Mouse (Mus musculus): ENCODE results near the gene Tspoap1. TPM values are rescaled to one million over a fixed set of nuclear protein-coding genes. Genes with fewer than 3 reads are reported as not detected.

The Tspoap1 gene
- total RNA-seq, 1 experiment from 2014 or later, result 6.8 TPM

DNA sequence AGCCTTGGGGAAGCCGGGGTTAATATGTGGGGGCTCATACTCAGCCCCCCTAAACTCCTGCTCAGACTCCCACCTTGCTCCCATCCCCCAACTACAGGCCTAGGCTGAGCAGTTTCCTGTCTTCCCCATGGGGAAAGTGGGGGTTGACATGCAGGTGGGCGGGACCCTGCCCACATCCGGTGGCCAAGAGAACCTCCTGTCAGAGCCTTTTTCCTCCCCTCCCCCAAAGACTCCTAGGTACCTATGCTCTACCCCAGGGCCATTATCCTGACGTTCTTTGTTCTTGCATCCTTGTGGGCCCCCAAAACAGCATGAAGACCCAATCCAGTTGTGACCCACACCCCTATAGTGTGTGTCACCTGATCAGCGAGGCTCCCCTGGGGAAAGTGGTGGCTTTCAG lies 5.7 kb upstream of the Tspoap1 start:
- ATAC-seq (replicated peaks in 1 of 2; ENCODE audit: insufficient read depth in 1 of 2, low FRiP score in 2 of 2, low TSS enrichment in 1 of 2, low read depth in 1 of 2, poor library complexity in 2 of 2, severe bottlenecking in 2 of 2), result no peak

DNA sequence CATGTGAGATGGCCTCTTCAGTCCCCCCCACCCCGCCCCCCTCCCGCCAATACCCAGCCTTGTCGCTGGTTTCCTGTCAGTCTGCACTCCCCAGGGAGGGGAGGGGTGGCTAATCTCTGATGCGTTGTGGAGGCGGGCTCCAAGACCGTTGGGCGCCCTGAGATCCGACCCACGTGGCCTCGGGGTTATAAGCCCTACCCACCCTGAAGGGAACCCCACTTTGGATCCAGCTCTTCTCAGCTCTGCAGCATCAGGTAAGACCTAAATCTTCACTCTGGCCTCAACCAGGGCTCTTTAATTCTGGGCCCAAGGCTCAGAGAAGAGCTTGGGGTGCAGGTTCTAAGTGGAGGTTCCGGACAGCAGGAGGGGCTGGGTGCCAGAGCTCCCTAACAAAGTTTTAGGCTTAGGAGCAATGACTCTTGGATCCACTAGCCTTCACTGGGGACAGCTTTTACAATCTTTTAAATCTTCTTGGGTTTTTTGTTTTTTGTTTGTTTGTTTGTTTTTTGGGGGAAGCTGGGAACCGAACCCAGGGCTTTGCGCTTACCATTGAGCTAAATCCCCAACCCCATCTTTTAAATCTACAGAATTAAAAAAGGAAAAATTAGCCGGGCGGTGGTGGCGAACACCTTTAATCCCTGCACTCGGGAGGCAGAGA lies 4.9 kb upstream of the Tspoap1 start:
- peak; percentile 51 to 57 for ATAC-seq (replicated peaks in 1 of 2; ENCODE audit: insufficient read depth in 1 of 2, low FRiP score in 2 of 2, low TSS enrichment in 1 of 2, low read depth in 1 of 2, poor library complexity in 2 of 2, severe bottlenecking in 2 of 2)

DNA sequence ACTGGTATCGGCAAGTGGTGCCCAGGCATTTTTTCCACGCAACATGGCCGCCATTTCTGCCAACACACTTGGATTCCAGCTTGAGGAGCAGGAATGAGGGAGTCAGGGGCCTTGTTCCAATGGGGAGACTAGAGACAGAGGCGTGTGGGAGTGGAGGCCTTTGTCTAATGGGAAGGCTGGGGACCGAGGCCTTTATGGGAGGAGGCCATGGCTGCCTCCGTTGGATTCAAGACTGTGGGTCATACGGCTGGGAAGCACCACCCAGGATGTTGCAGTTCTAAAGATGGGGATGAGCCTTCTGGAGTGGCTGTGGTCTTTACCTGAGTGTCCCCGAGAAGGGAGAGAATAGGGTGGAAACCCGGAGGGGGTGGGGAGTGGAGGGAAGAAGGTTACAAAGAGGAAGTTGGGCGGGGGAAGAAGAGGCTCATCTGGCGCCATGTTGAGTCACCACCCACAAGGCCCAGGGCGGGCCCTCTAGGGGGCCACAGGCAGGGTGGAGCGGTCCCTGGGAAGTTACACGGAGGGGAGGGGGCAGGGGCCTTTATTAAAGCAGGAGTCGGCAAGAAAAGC lies 4.0 kb upstream of the Tspoap1 start:
- peak; percentile 7 to 10; a peak in 1 of 4 replicates for ATAC-seq (replicated peaks in 1 of 2; ENCODE audit: insufficient read depth in 1 of 2, low FRiP score in 2 of 2, low TSS enrichment in 1 of 2, low read depth in 1 of 2, poor library complexity in 2 of 2, severe bottlenecking in 2 of 2)

DNA sequence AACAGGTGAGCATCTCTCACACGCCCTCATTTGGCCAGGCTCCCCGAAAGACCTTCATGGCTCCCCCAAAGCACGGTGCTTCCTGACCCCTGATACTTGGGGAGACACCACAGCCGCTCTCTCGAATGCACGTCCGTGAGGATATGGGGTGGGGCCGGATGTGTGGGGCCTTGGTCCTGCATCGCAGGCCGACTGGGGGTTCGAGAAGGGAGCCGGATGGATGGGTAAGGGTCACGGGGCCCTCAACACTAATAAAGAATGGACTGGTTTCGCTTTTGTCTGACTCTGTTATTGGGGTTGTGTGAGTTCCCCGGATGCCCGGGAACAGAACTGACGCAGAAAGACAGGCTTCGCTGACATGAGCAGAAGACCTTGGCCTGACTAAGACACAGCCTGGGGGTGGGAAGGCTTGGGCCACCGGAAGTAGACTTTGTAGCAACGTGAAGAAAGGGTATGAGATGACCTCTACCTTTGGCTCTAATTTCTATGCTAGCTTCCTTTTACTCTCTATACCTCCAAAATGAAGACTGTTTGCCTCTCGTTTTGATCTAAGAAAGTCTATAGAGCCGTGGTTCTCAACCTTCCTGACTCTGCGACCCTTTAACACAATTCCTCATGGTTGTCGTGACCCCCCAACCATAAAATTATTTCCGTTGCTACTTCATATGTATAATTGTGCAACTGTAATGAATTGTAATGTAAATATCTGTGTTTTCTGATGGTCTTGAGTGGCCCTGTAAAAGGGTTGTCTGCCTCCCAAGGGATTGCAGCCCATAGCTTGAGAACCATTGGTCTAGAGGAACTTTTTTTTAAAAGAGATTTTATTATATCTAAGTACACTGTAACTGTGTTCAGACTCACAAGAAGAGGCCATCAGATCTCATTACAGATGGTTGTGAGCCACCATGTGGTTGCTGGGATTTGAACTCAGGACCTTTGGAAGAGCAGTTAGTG lies 3.1 kb upstream of the Tspoap1 start:
- ATAC-seq (replicated peaks in 1 of 2; ENCODE audit: insufficient read depth in 1 of 2, low FRiP score in 2 of 2, low TSS enrichment in 1 of 2, low read depth in 1 of 2, poor library complexity in 2 of 2, severe bottlenecking in 2 of 2), result no peak

DNA sequence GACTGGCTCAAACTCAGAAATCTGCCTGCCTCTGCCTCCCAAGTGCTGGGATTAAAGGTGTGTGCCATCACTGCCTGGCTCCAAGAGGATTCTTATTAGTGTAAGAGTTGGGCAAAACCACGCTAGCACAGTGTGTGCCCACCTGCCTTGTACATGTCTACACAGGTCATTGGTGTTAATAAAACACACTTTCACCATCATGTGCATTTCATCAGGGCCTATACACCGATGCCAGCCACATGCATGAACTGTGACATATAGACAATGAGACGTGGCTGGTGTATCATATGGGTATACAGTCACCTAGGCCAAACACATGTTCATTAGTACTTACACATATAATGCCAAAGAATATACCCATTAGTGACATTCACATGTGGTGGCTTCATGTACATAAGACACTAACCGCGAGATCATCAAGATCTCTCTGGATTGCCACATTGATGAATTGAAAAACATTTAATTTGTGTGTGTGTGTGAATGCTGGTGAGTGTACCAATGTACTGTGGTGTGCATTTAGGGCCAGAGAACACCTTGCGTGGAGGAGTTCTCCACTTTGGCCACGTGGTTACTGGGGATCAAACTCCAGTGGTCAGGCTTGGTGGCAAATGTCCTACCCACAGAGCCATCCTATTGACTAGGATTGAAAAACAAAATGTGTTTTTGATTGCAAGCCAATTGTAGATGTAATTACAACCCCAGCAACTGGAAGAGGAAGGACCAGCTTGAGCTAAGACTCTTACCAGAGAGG lies 2.0 kb upstream of the Tspoap1 start:
- ATAC-seq (replicated peaks in 1 of 2; ENCODE audit: insufficient read depth in 1 of 2, low FRiP score in 2 of 2, low TSS enrichment in 1 of 2, low read depth in 1 of 2, poor library complexity in 2 of 2, severe bottlenecking in 2 of 2), result no peak

DNA sequence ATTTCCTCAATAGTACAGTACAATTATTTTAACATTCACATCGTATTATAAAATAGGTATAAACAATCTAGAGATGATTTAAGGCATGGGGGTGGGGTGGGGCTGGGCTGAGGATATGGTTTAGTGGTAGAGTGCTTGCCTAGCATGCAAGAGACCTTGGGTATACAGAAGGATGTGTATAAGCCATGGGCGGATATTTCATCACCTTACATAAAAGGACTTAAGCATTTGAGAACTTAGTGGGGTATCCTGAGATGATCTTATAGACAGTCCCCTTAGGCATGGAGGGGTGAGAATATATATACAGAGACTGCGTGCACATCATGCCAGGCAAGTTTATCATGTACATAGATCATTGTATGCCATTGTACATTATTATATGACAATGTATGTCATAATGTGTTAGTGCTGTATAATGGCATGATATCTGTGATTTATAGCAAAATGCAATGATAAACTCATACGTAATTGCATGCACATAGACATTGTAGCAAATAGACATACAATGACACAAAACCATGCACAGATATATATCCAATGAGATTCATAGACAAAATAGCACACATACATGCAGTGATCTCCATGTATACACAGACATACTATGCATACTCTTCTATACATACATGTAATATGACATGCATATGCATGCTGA lies 1.3 kb upstream of the Tspoap1 start:
- ATAC-seq (replicated peaks in 1 of 2; ENCODE audit: insufficient read depth in 1 of 2, low FRiP score in 2 of 2, low TSS enrichment in 1 of 2, low read depth in 1 of 2, poor library complexity in 2 of 2, severe bottlenecking in 2 of 2), result no peak; a peak in 1 of 4 replicates

DNA sequence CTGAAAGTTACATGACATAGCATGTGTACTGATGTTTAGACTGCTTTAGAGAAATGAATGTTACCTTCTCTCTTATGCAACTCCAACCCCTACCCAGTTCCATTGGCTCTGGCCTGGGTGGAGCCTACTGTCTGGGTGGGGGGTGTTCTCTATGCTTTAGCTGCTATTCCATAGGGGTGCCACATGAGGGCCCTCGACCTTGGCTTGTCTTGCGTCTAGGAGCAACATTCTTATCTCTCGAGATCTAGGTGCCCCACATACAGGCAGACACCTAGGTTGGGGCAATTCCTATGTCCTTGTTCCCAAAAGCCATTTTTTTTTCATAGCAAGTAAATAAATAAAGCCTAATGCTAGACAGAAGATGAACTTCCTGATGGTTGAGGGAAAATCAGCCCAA lies 734 bp upstream of the Tspoap1 start:
- ATAC-seq (replicated peaks in 1 of 2; ENCODE audit: insufficient read depth in 1 of 2, low FRiP score in 2 of 2, low TSS enrichment in 1 of 2, low read depth in 1 of 2, poor library complexity in 2 of 2, severe bottlenecking in 2 of 2), result peak; percentile 10 to 31; a peak in 3 of 4 replicates

DNA sequence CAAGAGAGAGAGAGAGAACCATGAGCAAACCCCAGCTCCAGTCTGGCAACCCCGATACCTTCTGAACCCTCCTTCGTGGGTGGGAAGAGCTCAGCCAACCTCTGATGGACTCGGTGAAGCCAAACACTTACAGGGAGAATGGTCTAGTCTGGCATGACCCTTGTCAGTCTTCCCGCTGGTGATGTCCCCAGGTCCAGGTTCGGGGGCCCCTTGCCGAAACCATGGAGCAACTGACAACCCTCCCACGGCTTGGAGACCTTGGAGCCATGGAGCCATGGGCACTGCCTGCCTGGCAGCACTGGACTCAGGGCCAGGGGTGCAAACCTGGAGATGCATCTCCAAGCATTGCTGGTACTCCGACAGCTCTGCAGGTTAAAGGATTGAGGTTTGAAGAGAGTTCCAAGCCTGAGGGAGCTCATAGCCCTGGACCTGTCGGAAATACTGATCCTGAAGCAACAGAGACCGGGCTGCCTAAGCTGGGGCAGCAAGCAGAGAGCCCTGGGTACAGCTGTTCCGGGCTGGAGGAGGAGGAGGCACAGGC lies 910 bp downstream of the Tspoap1 start:
- no peak for ATAC-seq (replicated peaks in 1 of 2; ENCODE audit: insufficient read depth in 1 of 2, low FRiP score in 2 of 2, low TSS enrichment in 1 of 2, low read depth in 1 of 2, poor library complexity in 2 of 2, severe bottlenecking in 2 of 2)

DNA sequence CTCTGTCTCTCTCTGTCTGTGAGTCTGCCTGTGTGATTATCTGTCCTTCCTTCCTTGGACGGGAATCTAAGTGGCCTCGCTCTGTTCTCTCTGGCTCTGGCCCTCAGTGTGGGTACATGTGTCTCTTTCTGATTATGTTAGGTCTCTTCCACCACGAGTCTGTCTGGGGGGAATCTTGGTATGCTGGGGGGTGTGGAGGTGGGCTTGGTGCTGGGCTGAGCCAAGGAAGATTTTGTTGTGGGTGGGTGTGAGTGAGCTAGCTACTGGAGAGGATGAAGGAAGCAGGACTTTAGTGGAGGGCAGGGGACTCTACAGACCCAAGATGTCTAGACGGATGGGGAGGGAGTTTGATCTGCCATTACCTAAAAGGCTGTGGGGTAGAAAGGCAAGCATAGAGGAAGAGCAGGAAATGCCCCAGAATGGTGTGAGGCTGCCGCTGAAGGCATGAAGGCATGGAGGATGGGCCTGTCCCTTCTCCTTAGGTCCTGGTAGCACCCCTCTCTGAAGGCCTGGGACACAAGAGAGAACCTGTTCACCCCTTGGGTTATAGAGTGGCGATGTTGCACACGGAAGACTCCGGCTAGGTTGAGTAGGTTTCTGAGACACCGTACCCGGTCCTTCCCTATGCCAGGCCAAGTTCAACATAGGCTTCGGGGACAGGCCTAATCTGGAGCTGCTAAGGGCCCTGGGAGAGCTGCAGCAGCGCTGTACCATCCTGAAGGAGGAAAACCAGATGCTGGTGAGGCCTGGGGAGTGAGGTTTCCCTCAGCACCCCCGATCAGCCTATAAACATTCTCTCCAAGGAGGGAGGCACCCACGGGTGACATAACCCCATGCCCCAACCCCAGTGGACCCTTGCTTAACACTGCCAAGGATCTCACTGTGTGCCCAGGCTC lies 1.7 kb downstream of the Tspoap1 start:
- no peak for ATAC-seq (replicated peaks in 1 of 2; ENCODE audit: insufficient read depth in 1 of 2, low FRiP score in 2 of 2, low TSS enrichment in 1 of 2, low read depth in 1 of 2, poor library complexity in 2 of 2, severe bottlenecking in 2 of 2)

DNA sequence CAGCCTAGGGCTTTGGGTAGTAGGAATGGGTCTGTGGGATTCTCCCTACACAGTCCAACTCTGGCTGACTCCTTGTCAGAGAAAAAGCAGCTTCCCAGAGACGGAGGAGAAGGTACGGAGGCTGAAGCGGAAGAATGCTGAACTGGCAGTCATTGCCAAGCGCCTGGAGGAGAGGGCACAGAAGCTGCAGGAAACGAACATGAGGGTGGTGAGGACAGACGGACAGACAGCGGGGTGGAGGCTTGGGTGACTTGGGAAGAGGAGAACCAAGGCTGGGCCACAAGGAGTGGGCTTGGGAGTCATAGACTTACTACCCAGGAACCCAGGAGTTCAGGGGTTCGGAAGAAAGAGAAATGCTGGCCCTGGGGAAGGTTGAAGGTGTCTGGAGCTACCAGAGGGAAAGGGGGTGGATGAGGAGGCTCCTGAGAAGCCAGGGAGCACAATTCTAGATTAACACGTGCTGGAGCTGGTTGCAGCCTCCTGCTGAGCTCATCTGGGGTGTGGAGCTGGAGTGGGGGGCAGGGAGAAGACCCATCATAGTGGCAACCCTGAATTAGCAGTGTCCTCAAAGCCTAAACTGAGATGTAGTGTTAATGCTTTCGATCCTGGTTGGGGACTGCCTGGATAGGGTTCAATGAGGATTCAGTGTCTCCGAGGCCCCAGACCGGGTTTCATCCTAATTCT lies 2.5 kb downstream of the Tspoap1 start:
- no peak for ATAC-seq (replicated peaks in 1 of 2; ENCODE audit: insufficient read depth in 1 of 2, low FRiP score in 2 of 2, low TSS enrichment in 1 of 2, low read depth in 1 of 2, poor library complexity in 2 of 2, severe bottlenecking in 2 of 2)

DNA sequence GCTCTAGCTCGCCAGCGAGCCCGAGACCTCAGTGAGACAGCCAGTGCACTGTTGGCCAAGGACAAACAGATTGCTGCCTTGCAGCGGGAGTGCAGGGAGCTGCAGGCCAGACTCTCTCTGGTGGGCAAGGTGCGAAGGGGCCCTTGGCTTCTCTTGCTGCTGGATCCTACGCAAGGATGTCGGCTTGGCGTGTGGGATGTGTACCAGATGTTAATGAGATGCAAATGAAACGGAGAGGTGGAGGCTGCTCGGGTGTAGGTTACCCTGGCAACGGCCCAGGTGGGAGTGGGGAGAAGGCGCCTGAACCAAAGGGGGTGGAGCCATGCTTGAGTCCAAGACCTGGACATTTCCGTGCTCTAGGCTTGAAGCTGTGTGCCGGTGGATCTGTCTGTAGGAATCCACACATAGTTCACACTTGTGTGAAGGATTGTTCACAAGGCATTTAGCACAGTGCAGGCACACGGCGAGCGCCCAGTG lies 3.2 kb downstream of the Tspoap1 start:
- ATAC-seq (replicated peaks in 1 of 2; ENCODE audit: insufficient read depth in 1 of 2, low FRiP score in 2 of 2, low TSS enrichment in 1 of 2, low read depth in 1 of 2, poor library complexity in 2 of 2, severe bottlenecking in 2 of 2), result no peak

DNA sequence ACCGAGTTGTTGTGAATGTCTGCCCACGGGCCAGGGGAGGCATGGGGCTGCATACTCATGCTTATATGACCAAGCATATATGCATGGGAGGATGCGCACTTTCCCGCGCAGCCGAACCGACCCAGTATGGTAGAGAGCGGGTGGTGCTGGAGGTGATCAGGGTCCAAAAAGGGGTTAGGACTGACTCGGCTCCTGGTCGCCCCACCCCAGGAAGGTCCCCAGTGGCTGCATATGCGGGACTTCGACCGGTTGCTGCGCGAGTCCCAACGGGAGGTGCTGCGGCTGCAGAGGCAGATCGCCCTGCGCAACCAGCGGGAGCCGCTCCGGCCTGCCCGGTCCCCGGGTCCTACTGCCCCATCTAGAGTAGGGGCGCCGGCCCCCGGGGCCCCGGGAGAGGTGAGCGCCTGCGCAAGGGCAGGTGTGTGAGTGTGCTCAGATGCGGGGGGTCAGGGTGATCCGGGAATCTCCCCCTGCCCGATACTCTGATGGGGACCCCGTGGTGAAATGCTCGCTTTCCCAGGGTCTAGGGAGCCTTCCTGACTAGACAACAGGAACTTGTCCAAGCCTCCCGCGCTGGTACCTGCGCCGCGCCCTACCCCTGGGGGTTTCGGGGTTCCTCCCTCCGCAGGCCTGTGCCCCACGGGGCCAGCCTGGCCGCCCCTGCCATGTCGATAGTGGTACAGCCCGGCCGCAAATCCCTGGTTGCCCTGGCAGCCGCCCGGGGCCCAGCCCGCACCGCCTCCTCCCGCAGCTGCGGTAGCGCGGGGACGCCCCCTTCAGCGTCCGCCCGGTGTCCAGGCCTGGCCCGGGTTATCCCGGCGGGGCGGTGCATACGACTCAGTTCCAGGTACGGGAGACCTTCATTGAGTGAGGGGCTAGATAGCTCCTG lies 3.9 kb downstream of the Tspoap1 start:
- no peak for ATAC-seq (replicated peaks in 1 of 2; ENCODE audit: insufficient read depth in 1 of 2, low FRiP score in 2 of 2, low TSS enrichment in 1 of 2, low read depth in 1 of 2, poor library complexity in 2 of 2, severe bottlenecking in 2 of 2)

DNA sequence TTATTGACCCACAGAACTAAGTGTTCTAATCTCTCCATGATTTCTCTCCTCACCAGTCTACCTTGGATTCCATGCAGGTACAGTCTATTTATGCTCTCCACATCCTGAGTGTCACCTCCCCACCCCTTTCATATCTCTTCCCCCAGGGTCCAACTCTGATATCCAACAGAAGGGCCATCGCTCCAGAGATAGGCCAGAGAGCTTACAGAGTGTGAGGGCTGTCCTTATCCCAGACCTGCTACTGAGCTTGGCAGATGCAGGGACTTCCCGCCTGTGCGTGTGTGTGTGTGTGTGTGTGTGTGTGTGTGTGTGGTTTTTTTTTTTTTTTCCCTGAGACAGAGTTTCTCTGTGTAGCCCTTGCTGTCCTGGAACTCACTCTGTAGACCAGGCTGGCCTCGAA lies 8.4 kb downstream of the Tspoap1 start:
- no peak for ATAC-seq (replicated peaks in 1 of 2; ENCODE audit: insufficient read depth in 1 of 2, low FRiP score in 2 of 2, low TSS enrichment in 1 of 2, low read depth in 1 of 2, poor library complexity in 2 of 2, severe bottlenecking in 2 of 2)

DNA sequence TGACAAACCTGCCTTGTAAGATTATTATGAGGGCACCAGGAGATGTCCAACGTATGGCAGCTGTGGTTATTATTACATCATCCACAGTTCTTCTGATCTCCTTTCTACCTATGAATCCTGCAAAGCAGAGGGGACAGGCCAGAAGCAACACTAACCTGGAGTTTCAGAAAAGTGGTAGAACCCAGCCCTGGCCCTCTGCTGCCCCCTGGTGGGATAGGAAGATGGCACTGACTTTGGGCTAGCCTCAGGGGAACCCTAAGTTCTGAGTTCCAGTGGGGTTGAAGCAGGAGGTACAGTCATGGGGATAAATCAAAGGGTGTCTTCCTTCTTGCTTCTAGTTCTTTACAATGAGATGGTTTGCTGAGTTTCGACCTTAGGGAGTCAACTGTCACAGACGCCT lies 10.6 kb downstream of the Tspoap1 start:
- ATAC-seq (replicated peaks in 1 of 2; ENCODE audit: insufficient read depth in 1 of 2, low FRiP score in 2 of 2, low TSS enrichment in 1 of 2, low read depth in 1 of 2, poor library complexity in 2 of 2, severe bottlenecking in 2 of 2), result peak; percentile 81 to 86

DNA sequence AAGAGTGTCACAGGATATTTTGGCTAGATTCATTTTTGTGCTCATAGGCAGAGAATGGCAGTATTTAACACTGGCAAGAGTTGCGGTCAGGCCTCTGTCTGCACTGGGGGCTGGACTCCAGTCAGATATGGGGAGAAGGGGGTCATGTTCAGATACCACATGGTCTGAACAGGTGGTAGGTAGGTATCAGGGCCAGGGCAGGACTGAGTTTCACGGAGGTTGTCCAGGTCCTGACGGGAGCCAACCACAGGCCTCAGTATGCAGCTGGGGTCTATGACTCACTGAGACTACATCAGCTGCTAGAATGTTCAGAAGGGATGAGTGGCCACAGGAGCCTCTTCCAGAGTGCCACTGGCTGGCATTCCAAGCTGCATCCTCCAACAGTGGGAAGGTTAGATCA lies 12.0 kb downstream of the Tspoap1 start:
- no peak for ATAC-seq (replicated peaks in 1 of 2; ENCODE audit: insufficient read depth in 1 of 2, low FRiP score in 2 of 2, low TSS enrichment in 1 of 2, low read depth in 1 of 2, poor library complexity in 2 of 2, severe bottlenecking in 2 of 2)

Data from hematopoietic stem cell, adult 5-6 weeks (primary cell).